Mouse (Mus musculus): ENCODE measurements around the gene Zfp786.
A peak's percentile ranks its signal among the peaks of the same experiment; 100 is the strongest.
"Not testable (repeated sequence)": the region's sequence is repeated elsewhere in the genome, so short reads cannot be mapped to it uniquely, and the experiment has no call there.

Zfp786 gene

GRCm38 (mm10) chr6:47830104-47831078 is at the start of gene Zfp786:
TSS of gene Zfp786 (minus strand) at chr6:47830867.
- peak; percentile 95 for DNase-seq

- DNase-seq, result no peak
Observed at GRCm38 (mm10) chr6:47880166-47880565, 49.5 kb upstream of the Zfp786 start.

GRCm38 (mm10) chr6:47879049-47879716 is 48.5 kb upstream of the Zfp786 start:
- DNase-seq, result no peak

DNA sequence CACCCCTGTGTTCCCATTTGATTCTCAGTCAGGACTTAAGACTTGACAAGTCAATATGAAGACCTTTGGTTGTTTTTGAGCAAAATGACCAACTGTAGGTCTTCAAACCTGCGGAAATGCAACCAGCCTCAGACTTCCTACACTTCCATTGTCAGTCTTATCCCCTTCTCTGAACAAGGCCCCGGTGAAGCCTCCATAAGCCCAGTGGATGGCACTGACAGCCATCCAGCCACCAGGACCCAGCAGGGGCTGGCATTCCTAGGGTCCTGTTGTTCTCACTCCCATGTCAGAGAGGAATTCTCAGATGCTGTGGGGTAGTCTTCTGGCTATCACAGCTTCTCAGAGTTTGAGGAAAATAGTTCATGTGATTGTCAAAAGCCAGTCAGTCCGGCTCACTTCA is 47.9 kb upstream of the Zfp786 start:
- no peak for DNase-seq

GRCm38 (mm10) chr6:47878133-47878514 is 47.5 kb upstream of the Zfp786 start:
- peak; percentile 30 for DNase-seq

DNA sequence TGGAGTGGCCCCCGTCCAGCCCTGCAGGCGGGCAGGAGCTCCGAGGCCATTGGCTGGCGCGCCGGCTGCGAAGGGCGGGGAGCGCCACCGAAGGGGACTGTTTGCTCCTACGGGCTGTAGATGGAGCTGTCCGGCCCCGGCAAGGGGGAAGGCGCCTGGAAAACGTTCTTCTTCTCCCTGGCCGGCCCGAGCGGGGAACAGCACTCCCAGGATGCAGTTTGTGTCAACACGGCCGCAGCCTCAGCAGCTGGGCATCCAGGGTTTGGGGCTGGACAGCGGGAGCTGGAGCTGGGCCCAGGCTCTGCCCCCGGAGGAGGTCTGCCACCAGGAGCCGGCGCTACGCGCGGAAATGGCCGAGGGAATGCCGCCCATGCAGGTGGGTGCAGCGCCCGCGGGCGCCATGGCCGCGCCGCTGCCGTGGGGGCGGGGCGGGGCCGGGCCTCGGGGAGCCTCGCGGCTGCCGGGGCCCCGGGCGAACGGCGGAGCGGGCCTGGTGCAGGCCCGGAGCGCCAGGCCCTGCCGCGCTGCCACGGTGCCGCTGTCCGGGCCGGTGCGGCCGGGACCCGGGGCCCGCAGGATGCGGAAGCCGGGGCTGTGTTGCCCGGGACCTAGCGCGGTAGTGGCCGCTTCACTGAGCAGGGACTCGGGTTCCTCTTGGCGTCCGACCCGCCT is 46.9 kb upstream of the Zfp786 start:
- peak; percentile 94 for DNase-seq

DNA sequence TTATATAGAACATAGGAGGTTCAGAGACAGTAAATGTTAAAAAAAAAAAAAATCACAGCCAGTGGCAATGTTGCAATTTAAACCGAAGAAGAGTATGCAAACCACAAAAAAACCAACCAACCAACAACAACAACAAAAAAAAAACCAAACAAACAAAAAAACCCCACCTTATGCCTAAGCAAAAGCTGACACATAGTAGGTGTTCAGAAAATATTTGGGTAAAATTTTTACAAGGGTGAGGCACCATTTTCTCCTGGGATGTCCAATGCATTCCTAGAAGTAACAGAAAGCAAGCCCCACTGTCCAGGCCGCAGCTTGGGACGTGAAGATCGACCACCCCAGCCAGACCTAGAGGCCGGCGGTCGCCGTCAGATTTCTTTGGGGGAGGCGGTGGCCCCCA is 46.4 kb upstream of the Zfp786 start, which contains the start of gene Zfp282:
TSS of gene Zfp282 (plus strand) at position 147 of the 400 bp plus-strand sequence.
- DNase-seq, result no peak

DNA sequence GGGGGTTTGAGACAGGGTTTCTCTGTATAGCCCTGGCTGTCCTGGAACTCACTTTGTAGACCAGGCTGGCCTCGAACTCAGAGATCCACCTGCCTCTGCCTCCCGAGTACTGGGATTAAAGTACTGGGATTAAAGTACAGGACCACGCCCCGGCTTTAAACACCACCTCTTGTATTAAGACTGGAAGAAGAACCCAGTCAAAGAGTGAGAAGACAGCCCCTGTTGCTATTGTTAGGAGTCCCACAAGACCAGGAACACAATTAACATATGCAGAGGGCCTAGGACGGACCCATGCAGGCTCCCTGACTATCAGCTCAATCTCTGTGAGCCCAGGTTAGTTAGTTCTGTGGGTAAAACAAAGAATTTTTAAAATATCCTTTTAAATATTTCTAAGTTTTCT is 41.6 kb upstream of the Zfp786 start:
- no peak for DNase-seq

GRCm38 (mm10) chr6:47857729-47858128 is 27.1 kb upstream of the Zfp786 start:
- not testable (repeated sequence) for DNase-seq

GRCm38 (mm10) chr6:47857241-47857640 is 26.6 kb upstream of the Zfp786 start:
- DNase-seq, result peak; percentile 35

DNA sequence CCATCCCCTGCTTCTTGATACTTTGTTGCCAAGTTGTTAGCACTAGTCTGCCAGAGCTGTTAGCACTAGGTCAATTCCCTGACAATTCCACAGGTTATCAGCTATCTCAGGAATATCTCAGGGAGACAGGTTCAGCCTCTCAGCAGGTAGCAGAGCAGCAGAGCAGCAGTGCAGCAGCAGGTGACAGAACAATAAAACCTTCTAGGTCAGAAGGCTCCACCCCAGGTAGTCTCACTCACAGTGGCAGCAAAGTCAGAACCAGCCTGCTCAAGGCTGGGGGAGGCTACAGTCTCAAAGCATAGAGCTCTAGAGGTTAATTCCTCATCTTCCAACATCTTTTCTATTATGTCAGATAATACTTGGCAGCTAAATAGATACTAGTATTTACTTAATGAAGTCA is 15.1 kb upstream of the Zfp786 start:
- no peak for DNase-seq

- no peak for DNase-seq
Observed at GRCm38 (mm10) chr6:47842337-47842736, 11.7 kb upstream of the Zfp786 start.

GRCm38 (mm10) chr6:47841831-47842230 is 11.2 kb upstream of the Zfp786 start:
- DNase-seq, result no peak

GRCm38 (mm10) chr6:47841077-47841476 is 10.4 kb upstream of the Zfp786 start:
- no peak for DNase-seq

- no peak for DNase-seq
Observed at GRCm38 (mm10) chr6:47837630-47838029, 7.0 kb upstream of the Zfp786 start.

- peak; percentile 74 for DNase-seq
Observed at GRCm38 (mm10) chr6:47835984-47836521, 5.4 kb upstream of the Zfp786 start.

GRCm38 (mm10) chr6:47835482-47835983 is 4.9 kb upstream of the Zfp786 start, which contains the start of gene Zfp398:
TSS of gene Zfp398 (plus strand) at chr6:47835661.
- peak; percentile 95 for DNase-seq

DNA sequence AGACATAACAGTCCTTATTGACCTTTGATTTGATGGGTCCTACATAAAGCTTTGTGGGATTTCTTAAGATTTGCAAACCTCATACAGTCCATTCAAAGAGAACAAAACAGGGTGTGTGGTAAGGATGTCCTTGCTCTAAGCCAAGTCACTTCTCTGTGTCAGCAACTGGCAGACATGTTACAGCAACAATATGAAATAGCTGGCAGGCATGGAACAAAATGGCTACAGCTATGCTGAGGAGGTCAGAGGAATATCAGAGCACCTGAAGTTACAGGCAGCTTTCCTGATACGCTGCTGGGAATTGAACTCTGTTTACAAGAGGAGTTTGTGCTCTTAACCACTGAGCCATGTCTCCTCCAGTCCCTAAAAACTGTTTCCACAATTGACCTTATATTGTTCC is 1.6 kb upstream of the Zfp786 start:
- DNase-seq, result no peak

- no peak for DNase-seq
Observed at GRCm38 (mm10) chr6:47828950-47829349, 1.7 kb downstream of the Zfp786 start.

GRCm38 (mm10) chr6:47827462-47827861 is 3.2 kb downstream of the Zfp786 start:
- no peak for DNase-seq

DNA sequence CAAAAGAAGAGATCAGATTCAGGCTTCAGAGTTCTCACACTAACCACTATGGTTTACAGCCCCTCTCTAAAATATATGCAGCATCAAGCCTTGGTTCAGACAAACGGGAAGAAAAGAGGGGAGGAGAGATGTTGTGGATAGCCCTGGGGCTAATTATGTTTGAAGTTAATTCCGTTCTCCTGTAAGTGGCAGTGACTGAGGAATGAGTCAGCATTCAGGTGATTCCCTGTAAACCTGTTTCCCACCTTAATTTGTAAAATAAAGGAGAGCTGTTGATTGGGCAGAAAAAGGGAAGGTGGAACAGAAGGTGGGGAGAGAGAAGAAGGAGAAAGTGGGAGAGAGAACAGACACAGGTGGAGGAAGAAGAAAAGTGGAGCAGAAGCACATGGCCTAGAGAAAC is 6.4 kb downstream of the Zfp786 start:
- no peak for DNase-seq

- no peak for DNase-seq
Observed at GRCm38 (mm10) chr6:47821776-47822175, 8.9 kb downstream of the Zfp786 start.

DNA sequence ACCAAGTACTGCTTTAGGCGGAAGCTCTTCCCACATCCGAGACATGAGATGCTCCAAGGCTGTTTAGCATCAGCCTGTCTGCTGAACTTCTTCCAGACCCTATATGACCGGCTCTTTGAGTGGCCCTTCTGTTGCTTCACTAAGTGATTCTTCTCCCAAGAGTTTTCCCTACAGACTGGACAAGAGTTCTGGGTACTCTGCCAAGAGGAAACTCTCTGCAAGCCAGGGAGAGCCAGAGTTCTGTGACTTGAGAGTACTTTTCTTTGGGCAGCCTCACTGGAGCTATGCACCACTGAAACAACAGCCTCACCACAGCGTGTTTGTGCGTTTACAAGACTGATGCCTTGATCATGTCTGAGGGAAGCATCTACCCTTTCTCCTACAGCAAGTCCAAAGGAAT is 9.4 kb downstream of the Zfp786 start:
- DNase-seq, result no peak
